Mouse (Mus musculus) heart, embryonic 16.5 days (tissue): ENCODE data around the gene Tmem176a. TPM values are rescaled to one million over a fixed set of nuclear protein-coding genes. Genes with fewer than 3 reads are reported as not detected.
"Not testable (repeated sequence)": the region's sequence is repeated elsewhere in the genome, so short reads cannot be mapped to it uniquely, and the experiment has no call there.

Experiments used
- ATAC-seq: fragments of 200-750 bp; cut with Nextera tagmentation; replicated peaks from 2 replicates; pipeline ENCODE4 v1.8.0; 2017; ENCODE audit warnings: moderate number of reproducible peaks; ENCODE audit not compliant: insufficient read depth, low FRiP score; ENCODE audit errors: extremely low read depth
- H3K27ac ChIP-seq: fragments of 300-500 bp; sonication (generic); 2 replicates; pipeline ENCODE4 v1.5.1; 2014; ENCODE audit warnings: mild to moderate bottlenecking, low read length, control low read depth, moderate library complexity
- H3K27me3 ChIP-seq: fragments of 300-500 bp; sonication (generic); 2 replicates; pipeline ENCODE4 v1.6.1; 2014; ENCODE audit warnings: low read length, mixed read lengths; ENCODE audit not compliant: control insufficient read depth, insufficient read depth
- H3K36me3 ChIP-seq: fragments of 300-500 bp; sonication (generic); 2 replicates; pipeline ENCODE4 v1.6.1; 2014; ENCODE audit not compliant: control insufficient read depth, insufficient read depth
- H3K4me1 ChIP-seq: fragments of 300-500 bp; sonication (generic); 2 replicates; pipeline ENCODE4 v1.6.1; 2014; ENCODE audit warnings: low read length, mixed read lengths; ENCODE audit not compliant: control insufficient read depth, insufficient read depth
- H3K4me2 ChIP-seq: fragments of 300-500 bp; sonication (generic); 2 replicates; pipeline ENCODE4 v1.6.1; 2014; ENCODE audit warnings: low read depth, mild to moderate bottlenecking, control low read depth, low read length
- H3K4me3 ChIP-seq: fragments of 300-500 bp; sonication (generic); 2 replicates; pipeline ENCODE4 v1.5.1; 2014; ENCODE audit warnings: mild to moderate bottlenecking, control low read depth, low read length
- H3K9ac ChIP-seq: fragments of 300-500 bp; sonication (generic); 2 replicates; pipeline ENCODE4 v1.6.1; 2014; ENCODE audit warnings: low read length, control low read depth
- H3K9me3 ChIP-seq: fragments of 300-500 bp; sonication (generic); replicated peaks from 2 replicates; pipeline ENCODE4 v1.6.1; 2016; ENCODE audit warnings: low read length; ENCODE audit not compliant: control insufficient read depth
- WGBS: fragments of 180-500 bp; shearing (Covaris S2); extraction: QIAGEN DNeasy Blood & Tissue Kit; methylation state at CpG from one replicate; pipeline ENCODE4 v1.1.7; 2014; 5-methylcytosine and 5-hydroxymethylcytosine counted together
- polyA plus RNA-seq: library from polyadenylated mRNA; unstranded; fragments of >200 nt; fragmentation: Nextera tagmentation; extraction: Ambion mirVana; gene quantifications from 2 replicates; pipeline ENCODE4 v1.2.1, GENCODE M21; 2015

Tmem176a gene
- polyA plus RNA-seq, 1 experiment from 2014 or later, result 78.4 TPM

- Histone ChIP-seq H3K4me2 (no peak overlapping the region), H3K27ac (no peak overlapping the region), H3K27me3 (no peaks in the 10 kb centered on the region), H3K36me3 (no peaks in the 10 kb centered on the region), H3K9me3 (no peaks in the 10 kb centered on the region), H3K4me1 (no peaks in the 10 kb centered on the region; the same call in 1 of the 2 replicates), H3K4me3 (no peak overlapping the region), H3K9ac (no peak overlapping the region)
- no peak for ATAC-seq
- 82% methylated on average over 1 of the region's 1 CpGs for WGBS
Observed at GRCm38 (mm10) chr6:48865152-48865745, 24.5 kb downstream of the Tmem176a start.

GRCm38 (mm10) chr6:48866355-48866950 lies 25.7 kb downstream of the Tmem176a start:
- WGBS, result 58% methylated on average over 1 of the region's 1 CpGs
- not testable (repeated sequence) for H3K27me3 ChIP-seq

GRCm38 (mm10) chr6:48867158-48867557 lies 26.4 kb downstream of the Tmem176a start:
- Histone ChIP-seq H3K4me2 (no peak overlapping the region), H3K9ac (no peak overlapping the region), H3K27me3 (no peaks in the 10 kb centered on the region), H3K4me3 (no peak overlapping the region), H3K9me3 (no peaks in the 10 kb centered on the region), H3K4me1 (no peaks in the 10 kb centered on the region), H3K36me3 (no peaks in the 10 kb centered on the region), H3K27ac (no peak overlapping the region)
- 62% methylated on average over 4 of the region's 4 CpGs for WGBS
- ATAC-seq, result no peak

More at GRCm38 (mm10) chr6:48866355-48866950, 25.7 kb downstream of the Tmem176a start:
- not testable (repeated sequence) for H3K4me2 ChIP-seq, H3K36me3 ChIP-seq, H3K4me3 ChIP-seq, H3K27ac ChIP-seq, H3K4me1 ChIP-seq, H3K9me3 ChIP-seq, H3K9ac ChIP-seq, ATAC-seq

GRCm38 (mm10) chr6:48869774-48870173 lies 29.1 kb downstream of the Tmem176a start:
- no peak overlapping the region for H3K27ac ChIP-seq
- no peak overlapping the region for H3K9ac ChIP-seq
- no peaks in the 10 kb centered on the region for H3K4me1 ChIP-seq
- H3K4me2 ChIP-seq, result no peak overlapping the region
- no peaks in the 10 kb centered on the region for H3K36me3 ChIP-seq
- no peak for ATAC-seq
- WGBS, result 66% methylated on average over 2 of the region's 2 CpGs
- H3K4me3 ChIP-seq, result no peak overlapping the region
- H3K27me3 ChIP-seq, result no peaks in the 10 kb centered on the region
- no peaks in the 10 kb centered on the region for H3K9me3 ChIP-seq

- Histone ChIP-seq H3K4me3 (no peak within 1 kb of the TSS), H3K4me2 (no peak within 1 kb of the TSS), H3K27me3 (no peaks in the 10 kb centered on the region), H3K36me3 (no peaks in the 10 kb centered on the region), H3K9ac (no peak within 1 kb of the TSS), H3K9me3 (no peaks in the 10 kb centered on the region), H3K27ac (no peak within 1 kb of the TSS), H3K4me1 (no peaks in the 10 kb centered on the region)
- ATAC-seq, result no peak
- WGBS, result 76% methylated on average over 5 of the region's 5 CpGs
Observed at GRCm38 (mm10) chr6:48872596-48872995, 31.9 kb downstream of the Tmem176a start, which contains the start of gene Aoc1. Gene Aoc1 (plus strand): TSS chr6:48872896.

GRCm38 (mm10) chr6:48874576-48874975 lies 33.9 kb downstream of the Tmem176a start:
- Histone ChIP-seq H3K4me1 (no peaks in the 10 kb centered on the region), H3K9me3 (no peaks in the 10 kb centered on the region), H3K36me3 (no peaks in the 10 kb centered on the region), H3K4me3 (no peak overlapping the region), H3K4me2 (no peak overlapping the region), H3K27ac (no peak overlapping the region), H3K27me3 (no peaks in the 10 kb centered on the region), H3K9ac (no peak overlapping the region)
- no peak for ATAC-seq
- 82% methylated on average over 4 of the region's 4 CpGs for WGBS

GRCm38 (mm10) chr6:48875515-48875914 lies 34.8 kb downstream of the Tmem176a start:
- 68% methylated on average over 6 of the region's 6 CpGs for WGBS
- no peak overlapping the region for H3K9ac ChIP-seq
- no peaks in the 10 kb centered on the region for H3K9me3 ChIP-seq
- H3K4me3 ChIP-seq, result no peak overlapping the region
- no peaks in the 10 kb centered on the region for H3K36me3 ChIP-seq
- H3K27ac ChIP-seq, result no peak overlapping the region
- H3K4me2 ChIP-seq, result no peak overlapping the region
- H3K4me1 ChIP-seq, result no peaks in the 10 kb centered on the region
- H3K27me3 ChIP-seq, result no peaks in the 10 kb centered on the region
- ATAC-seq, result no peak

GRCm38 (mm10) chr6:48876510-48877135 lies 35.9 kb downstream of the Tmem176a start:
- H3K9me3 ChIP-seq, result no peaks in the 10 kb centered on the region
- H3K27ac ChIP-seq, result no peak overlapping the region
- no peak overlapping the region for H3K4me2 ChIP-seq
- no peaks in the 10 kb centered on the region for H3K36me3 ChIP-seq
- no peak overlapping the region for H3K4me3 ChIP-seq
- H3K4me1 ChIP-seq, result no peaks in the 10 kb centered on the region
- H3K27me3 ChIP-seq, result no peaks in the 10 kb centered on the region
- ATAC-seq, result no peak
- WGBS, result 70% methylated on average over 5 of the region's 5 CpGs
- no peak overlapping the region for H3K9ac ChIP-seq

- Histone ChIP-seq H3K4me2 (no peak overlapping the region), H3K27me3 (no peaks in the 10 kb centered on the region), H3K27ac (no peak overlapping the region), H3K4me3 (no peak overlapping the region), H3K9ac (no peak overlapping the region), H3K4me1 (no peaks in the 10 kb centered on the region), H3K36me3 (no peaks in the 10 kb centered on the region), H3K9me3 (no peaks in the 10 kb centered on the region)
- WGBS, result 47% methylated on average over 4 of the region's 4 CpGs
- no peak for ATAC-seq
Observed at GRCm38 (mm10) chr6:48894203-48894602, 53.5 kb downstream of the Tmem176a start.
